Mouse (Mus musculus): ENCODE measurements around the gene Bicral.

Bicral gene

GRCm38 (mm10) chr17:46843716-46844115, 14.6 kb downstream of the Bicral start:
- DNase-seq (ENCODE audit: low spot score in 2 of 2) = no peak

- no peak for DNase-seq (ENCODE audit: low spot score in 2 of 2)
Observed at GRCm38 (mm10) chr17:46843022-46843421, 15.3 kb downstream of the Bicral start.

- no peak for DNase-seq (ENCODE audit: low spot score in 2 of 2)
Observed at GRCm38 (mm10) chr17:46840304-46841010, 17.8 kb downstream of the Bicral start.

GRCm38 (mm10) chr17:46838396-46838920, 19.8 kb downstream of the Bicral start:
- DNase-seq (ENCODE audit: low spot score in 2 of 2) = no peak

- no peak for DNase-seq (ENCODE audit: low spot score in 2 of 2)
Observed at GRCm38 (mm10) chr17:46837897-46838296, 20.4 kb downstream of the Bicral start.

- DNase-seq (ENCODE audit: low spot score in 2 of 2) = peak; percentile 82 to 86
Observed at GRCm38 (mm10) chr17:46835093-46835715, 23.1 kb downstream of the Bicral start.

- no peak for DNase-seq (ENCODE audit: low spot score in 2 of 2)
Observed at GRCm38 (mm10) chr17:46832981-46833305, 25.3 kb downstream of the Bicral start.

- no peak for DNase-seq (ENCODE audit: low spot score in 2 of 2)
Observed at GRCm38 (mm10) chr17:46832101-46832980, 25.9 kb downstream of the Bicral start.

GRCm38 (mm10) chr17:46829856-46830535, 28.3 kb downstream of the Bicral start:
- peak; percentile 44 to 61 for DNase-seq (ENCODE audit: low spot score in 2 of 2)

GRCm38 (mm10) chr17:46828935-46829334, 29.3 kb downstream of the Bicral start:
- peak; percentile 56 to 60 for DNase-seq (ENCODE audit: low spot score in 2 of 2)

GRCm38 (mm10) chr17:46823091-46823490, 35.2 kb downstream of the Bicral start:
- no peak for DNase-seq (ENCODE audit: low spot score in 2 of 2)

- no peak for DNase-seq (ENCODE audit: low spot score in 2 of 2)
Observed at GRCm38 (mm10) chr17:46820628-46821027, 37.7 kb downstream of the Bicral start.

- DNase-seq (ENCODE audit: low spot score in 2 of 2) = no peak
Observed at GRCm38 (mm10) chr17:46817734-46818158, 40.5 kb downstream of the Bicral start.

- no peak for DNase-seq (ENCODE audit: low spot score in 2 of 2)
Observed at GRCm38 (mm10) chr17:46816306-46816705, 42.0 kb downstream of the Bicral start.

GRCm38 (mm10) chr17:46814497-46814896, 43.8 kb downstream of the Bicral start:
- DNase-seq (ENCODE audit: low spot score in 2 of 2) = no peak

GRCm38 (mm10) chr17:46813637-46814036, 44.6 kb downstream of the Bicral start:
- no peak for DNase-seq (ENCODE audit: low spot score in 2 of 2)

- DNase-seq (ENCODE audit: low spot score in 2 of 2) = no peak
Observed at GRCm38 (mm10) chr17:46812442-46812841, 45.8 kb downstream of the Bicral start.

- no peak for DNase-seq (ENCODE audit: low spot score in 2 of 2)
Observed at GRCm38 (mm10) chr17:46810672-46811071, 47.6 kb downstream of the Bicral start.

GRCm38 (mm10) chr17:46809131-46809830, 49.0 kb downstream of the Bicral start:
- no peak for DNase-seq (ENCODE audit: low spot score in 2 of 2)

- DNase-seq (ENCODE audit: low spot score in 2 of 2) = no peak
Observed at GRCm38 (mm10) chr17:46808376-46808775, 49.9 kb downstream of the Bicral start.

GRCm38 (mm10) chr17:46801761-46802160, 56.5 kb downstream of the Bicral start:
- DNase-seq (ENCODE audit: low spot score in 2 of 2) = no peak

Measured in spleen, postnatal 36 days (tissue).